Comparison of ENCODE assay signal across 8 mouse cellular contexts in genomic region chr14:105733013-105733728, GRCm38 (mm10).
A peak's percentile ranks its signal among the peaks of the same experiment; 100 is the strongest.
DNase-seq lines count a peak whose midpoint lies in the region; ATAC-seq and TF ChIP-seq lines count a peak whose summit lies in the region.

No protein-coding gene starts in this region.

- ATAC-seq in embryonic facial prominence, embryonic 13.5 days (ENCODE audit: insufficient number of reproducible peaks, insufficient read depth, low FRiP score, low TSS enrichment, low read depth) = no peak
- ATAC-seq in heart, postnatal 0 days (ENCODE audit: insufficient read depth, low read depth) = peak; percentile 59
- ATAC-seq in neural tube, embryonic 14.5 days (ENCODE audit: low read depth) = peak; percentile 56

- no peak for TF ChIP-seq CTCF in heart, postnatal 0 days (IDR thresholded peaks at IDR 0.05; ENCODE audit: low read depth)

- TF ChIP-seq EP300 in heart, postnatal 0 days (IDR thresholded peaks at IDR 0.05; ENCODE audit: low read depth) = no peak

- 7% methylated on average over 12 of the region's 12 CpGs for WGBS in embryonic facial prominence, embryonic 13.5 days
- 3% methylated on average over 12 of the region's 12 CpGs for WGBS in heart, postnatal 0 days
- WGBS in neural tube, embryonic 14.5 days = 3% methylated on average over 12 of the region's 12 CpGs

- peak; percentile 34 for DNase-seq in 3134 (ENCODE audit: extremely low read depth, insufficient read length, low spot score)
- DNase-seq in adrenal gland, postnatal 10 days = peak; percentile 59
- peak; percentile 88 for DNase-seq in heart, postnatal 0 days (ENCODE audit: low spot score)
- DNase-seq in kidney, postnatal 14 days = peak; percentile 79
- DNase-seq in lung, adult 18-20 months = peak; percentile 44 to 49
- no peak for DNase-seq in spleen, adult 18-20 months

- H3K4me2 ChIP-seq in embryonic facial prominence, embryonic 13.5 days = peak overlapping the region; percentile 74
- H3K4me2 ChIP-seq in heart, postnatal 0 days (ENCODE audit: low read depth, low read length) = peak overlapping the region; percentile 63
- peak overlapping the region; percentile 52 for H3K4me2 ChIP-seq in neural tube, embryonic 14.5 days (ENCODE audit: low read depth, low read length)

- H3K4me1 ChIP-seq in embryonic facial prominence, embryonic 13.5 days = peaks cover 35% of the 10 kb centered on the region
- peaks cover 17% of the 10 kb centered on the region for H3K4me1 ChIP-seq in heart, postnatal 0 days (ENCODE audit: control insufficient read depth, insufficient read depth)
- H3K4me1 ChIP-seq in neural tube, embryonic 14.5 days (ENCODE audit: control insufficient read depth, insufficient read depth, low read length) = peaks cover 15% of the 10 kb centered on the region

- H3K36me3 ChIP-seq in embryonic facial prominence, embryonic 13.5 days = no peaks in the 10 kb centered on the region
- H3K36me3 ChIP-seq in heart, postnatal 0 days (replicated peaks; ENCODE audit: control insufficient read depth, insufficient read depth, low read length) = no peaks in the 10 kb centered on the region
- no peaks in the 10 kb centered on the region for H3K36me3 ChIP-seq in neural tube, embryonic 14.5 days (ENCODE audit: control insufficient read depth, insufficient read depth, low read length)

- peak overlapping the region; percentile 40 for H3K4me3 ChIP-seq in embryonic facial prominence, embryonic 13.5 days
- peak overlapping the region; percentile 50 for H3K4me3 ChIP-seq in heart, postnatal 0 days (ENCODE audit: low read depth, low read length)
- H3K4me3 ChIP-seq in neural tube, embryonic 14.5 days (ENCODE audit: low read depth, low read length) = peak overlapping the region; percentile 25

- H3K27ac ChIP-seq in embryonic facial prominence, embryonic 13.5 days = peak overlapping the region; percentile 75
- H3K27ac ChIP-seq in heart, postnatal 0 days (ENCODE audit: low read depth) = peak overlapping the region; percentile 99
- peak overlapping the region; percentile 73 for H3K27ac ChIP-seq in neural tube, embryonic 14.5 days (ENCODE audit: low read depth, low read length)

- no peaks in the 10 kb centered on the region for H3K9me3 ChIP-seq in embryonic facial prominence, embryonic 13.5 days
- no peaks in the 10 kb centered on the region for H3K9me3 ChIP-seq in heart, postnatal 0 days (replicated peaks; ENCODE audit: control insufficient read depth, low read length)
- H3K9me3 ChIP-seq in neural tube, embryonic 14.5 days (ENCODE audit: control insufficient read depth, low read length) = no peaks in the 10 kb centered on the region

- H3K27me3 ChIP-seq in embryonic facial prominence, embryonic 13.5 days = no peaks in the 10 kb centered on the region
- H3K27me3 ChIP-seq in heart, postnatal 0 days (ENCODE audit: control insufficient read depth, insufficient read depth, low read length) = no peaks in the 10 kb centered on the region
- H3K27me3 ChIP-seq in neural tube, embryonic 14.5 days (ENCODE audit: control insufficient read depth, insufficient read depth, low read length) = no peaks in the 10 kb centered on the region

- H3K9ac ChIP-seq in embryonic facial prominence, embryonic 13.5 days = no peak overlapping the region
- H3K9ac ChIP-seq in heart, postnatal 0 days (replicated peaks; ENCODE audit: low read depth, low read length) = peak overlapping the region; percentile 44
- 0 out of 2 replicates have a peak overlapping the region, but pooled peaks have one; percentile 17 for H3K9ac ChIP-seq in neural tube, embryonic 14.5 days (replicated peaks; ENCODE audit: low read depth, low read length)

Comparison
In these comparisons a context has a peak if more than half of its experiments do, and no peak if none do; other contexts are left out.
1. DNase-seq: peak in 3134 (single experiment), adrenal gland, postnatal 10 days (single experiment), heart, postnatal 0 days (single experiment), kidney, postnatal 14 days (single experiment) and lung, adult 18-20 months (2 of 2); none in spleen, adult 18-20 months (0 of 2).
2. Peak in every context shown above with its lines, with median percentiles within 50 percentile points of each other: H3K27ac ChIP-seq, H3K4me2 ChIP-seq and H3K4me3 ChIP-seq.